Mouse (Mus musculus): ENCODE measurements at regions not wholly inside any gene's neighbourhood (a gene's known extent, or its start where the extent isn't known, plus 50 kb on each side); places are given as distances from the start of the nearest gene placed in this dataset.
A peak's percentile ranks its signal among the peaks of the same experiment; 100 is the strongest.

GRCm38 (mm10) chr11:64369516-64369915, 65.6 kb upstream of the Hs3st3a1 start:
- DNase-seq (ENCODE audit: low spot score in 2 of 2), result peak; percentile 44 to 47

- DNase-seq (ENCODE audit: low spot score in 2 of 2), result no peak
Measured at GRCm38 (mm10) chr11:64335456-64335855, 99.7 kb upstream of the Hs3st3a1 start.

GRCm38 (mm10) chr11:64332406-64332805, 102.7 kb upstream of the Hs3st3a1 start:
- no peak for DNase-seq (ENCODE audit: low spot score in 2 of 2)

DNA sequence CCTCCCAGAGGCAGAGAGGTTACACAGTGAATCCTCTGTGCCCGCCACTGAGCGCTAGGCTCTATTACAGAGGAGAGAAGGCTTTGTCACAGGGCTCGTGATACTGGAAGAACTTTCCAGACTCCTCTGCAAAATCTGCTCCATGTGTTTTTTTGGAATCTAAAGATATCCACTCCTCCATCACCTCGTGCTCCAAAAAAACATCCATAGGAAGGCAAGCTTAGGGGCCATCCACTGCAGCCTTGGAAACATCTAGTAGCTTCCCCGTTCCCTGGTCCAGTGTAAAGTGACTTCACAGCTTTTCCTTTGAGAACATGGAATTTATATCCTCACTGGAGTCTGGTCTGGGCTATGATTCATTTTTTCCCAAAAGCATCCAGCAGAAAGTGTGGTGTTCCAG, 103.3 kb upstream of the Hs3st3a1 start:
- DNase-seq (ENCODE audit: low spot score in 2 of 2), result peak; percentile 34 to 37

- DNase-seq (ENCODE audit: low spot score in 2 of 2), result no peak
Measured at GRCm38 (mm10) chr11:64329129-64329528, 106.0 kb upstream of the Hs3st3a1 start.

GRCm38 (mm10) chr11:64327771-64328170, 107.4 kb upstream of the Hs3st3a1 start:
- DNase-seq (ENCODE audit: low spot score in 2 of 2), result no peak

DNA sequence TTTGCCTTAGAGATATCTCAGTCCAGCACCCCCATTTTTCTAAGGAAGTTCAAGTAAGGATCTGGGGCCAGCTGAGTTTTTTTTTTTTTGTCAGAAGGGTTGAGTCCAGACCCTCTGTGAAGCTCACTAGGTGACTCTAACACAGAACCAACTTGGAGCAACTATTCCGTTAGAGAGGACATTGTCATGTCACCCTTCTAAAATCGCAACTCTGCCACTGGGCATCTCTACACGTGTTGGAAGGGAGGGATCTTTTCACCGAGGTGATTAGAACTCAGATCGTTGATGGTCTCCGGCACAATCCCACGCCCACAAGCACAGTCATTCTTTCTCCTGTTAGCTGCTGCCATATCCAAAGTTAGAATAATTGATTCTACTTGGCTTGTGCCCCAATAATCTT, 108.5 kb upstream of the Hs3st3a1 start:
- no peak for DNase-seq (ENCODE audit: low spot score in 2 of 2)

DNA sequence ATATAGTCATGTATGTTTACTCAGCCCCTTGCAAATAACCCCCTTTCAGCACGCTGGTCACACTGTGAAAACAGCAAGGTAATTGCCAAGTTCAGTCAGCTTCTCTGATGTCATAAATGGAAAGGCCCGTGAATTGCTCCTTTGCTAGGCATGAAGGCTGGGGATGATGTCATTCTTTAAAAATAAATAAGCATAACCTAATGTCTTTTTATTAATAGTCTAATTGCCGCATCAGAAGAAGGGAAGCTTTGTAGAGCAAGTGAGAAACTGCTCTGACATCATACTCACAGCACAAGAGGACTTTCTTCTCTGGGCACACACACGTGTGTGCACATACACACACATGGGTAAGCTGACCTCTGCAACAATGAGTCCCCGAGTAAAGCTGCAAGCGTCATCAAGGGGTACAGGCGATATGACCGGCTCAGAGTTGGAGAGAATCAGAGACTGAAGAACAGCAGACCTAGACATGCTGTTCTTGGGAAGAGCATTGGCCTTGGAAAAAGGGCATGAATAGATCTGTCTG, 113.2 kb upstream of the Hs3st3a1 start:
- DNase-seq (ENCODE audit: low spot score in 2 of 2), result no peak

- no peak for DNase-seq (ENCODE audit: low spot score in 2 of 2)
Measured at GRCm38 (mm10) chr11:64317458-64317857, 117.7 kb upstream of the Hs3st3a1 start.

- DNase-seq (ENCODE audit: low spot score in 2 of 2), result no peak
Measured at GRCm38 (mm10) chr11:64314997-64315396, 120.1 kb upstream of the Hs3st3a1 start.

DNA sequence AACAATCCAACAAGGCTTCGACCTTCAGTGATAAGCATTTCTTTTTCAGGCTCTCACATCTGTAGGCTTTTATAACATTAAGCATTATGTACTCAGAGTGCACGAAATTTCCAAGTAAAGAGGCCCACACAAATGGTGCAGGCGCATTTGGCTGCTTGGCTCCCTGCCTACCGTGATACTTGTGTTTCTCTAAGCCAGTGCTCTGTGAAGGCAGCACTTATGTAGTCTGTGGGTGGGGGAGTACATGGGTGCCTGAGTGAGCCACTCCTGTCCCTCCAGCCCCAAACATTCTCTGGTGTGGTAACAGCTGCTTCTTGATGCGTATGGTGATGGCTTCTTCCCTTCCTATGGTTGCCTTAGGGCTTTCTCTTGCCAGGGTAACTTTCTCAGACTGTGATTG, 121.9 kb upstream of the Hs3st3a1 start:
- peak; percentile 13 to 24 for DNase-seq (ENCODE audit: low spot score in 2 of 2)

DNA sequence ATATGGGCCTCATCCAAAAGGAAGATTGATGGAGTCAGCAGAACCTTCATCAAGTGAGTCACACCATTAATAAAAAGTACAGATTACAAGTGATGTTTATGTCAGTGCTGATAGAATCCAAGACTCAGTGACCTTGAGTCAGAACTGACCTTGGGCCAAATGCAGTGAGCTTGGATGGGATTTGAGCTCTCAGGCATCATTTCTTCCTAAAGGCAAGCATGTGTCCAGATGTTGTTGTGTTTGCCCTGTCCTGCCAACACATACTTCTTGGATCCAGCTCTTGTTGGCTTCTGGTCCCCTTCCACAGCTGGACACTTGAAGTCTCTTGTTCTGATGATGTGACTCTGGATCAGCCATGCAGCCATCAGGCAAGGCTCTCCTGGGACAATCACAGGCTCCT, 125.3 kb upstream of the Hs3st3a1 start:
- no peak for DNase-seq (ENCODE audit: low spot score in 2 of 2)

DNA sequence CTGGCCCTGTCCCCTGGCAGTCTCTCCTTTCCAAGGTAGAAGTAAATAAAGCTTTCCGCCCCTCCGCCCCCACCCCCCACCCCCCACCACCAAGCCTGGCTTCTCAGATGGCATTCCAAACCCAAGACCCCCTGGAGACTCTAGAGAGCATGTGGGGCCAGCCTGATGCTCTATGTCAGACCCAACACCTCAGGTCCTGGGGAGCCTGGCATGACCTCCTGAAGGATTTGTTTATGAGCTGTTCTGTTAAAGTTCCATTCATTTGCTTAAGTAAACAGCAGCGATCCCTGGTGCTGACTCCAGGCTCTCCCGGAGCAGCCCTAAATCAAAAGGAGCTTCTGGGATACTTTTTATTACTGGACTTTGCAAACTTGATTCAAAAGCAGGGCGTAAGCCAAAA, 137.3 kb upstream of the Hs3st3a1 start:
- DNase-seq (ENCODE audit: low spot score in 2 of 2), result no peak

DNA sequence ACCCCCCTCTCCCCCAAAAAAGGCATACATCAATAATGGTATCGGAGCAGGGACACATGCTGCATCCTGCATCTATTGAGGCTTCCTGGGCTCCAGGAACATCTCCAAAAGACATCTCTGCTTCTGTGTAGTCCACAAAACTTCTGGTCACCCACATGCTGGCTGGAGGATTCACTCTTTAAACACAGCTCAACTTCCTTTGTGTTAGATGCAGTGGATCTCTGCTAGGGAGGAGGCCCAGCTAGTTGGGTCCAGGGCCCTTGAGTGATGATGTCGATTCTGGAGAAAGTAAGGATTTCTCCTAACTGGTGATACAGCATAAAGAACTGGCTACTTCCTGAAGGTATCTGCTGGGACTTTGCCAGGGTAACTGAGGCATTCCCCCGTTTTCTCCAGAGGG, 146.9 kb upstream of the Hs3st3a1 start:
- DNase-seq (ENCODE audit: low spot score in 2 of 2), result no peak

- DNase-seq (ENCODE audit: low spot score in 2 of 2), result no peak
Measured at GRCm38 (mm10) chr11:64287499-64287898, 147.6 kb upstream of the Hs3st3a1 start.

GRCm38 (mm10) chr11:64281781-64282180, 153.4 kb upstream of the Hs3st3a1 start:
- DNase-seq (ENCODE audit: low spot score in 2 of 2), result no peak

GRCm38 (mm10) chr11:64278259-64279003, 156.7 kb upstream of the Hs3st3a1 start:
- DNase-seq (ENCODE audit: low spot score in 2 of 2), result no peak

- DNase-seq (ENCODE audit: low spot score in 2 of 2), result no peak
Measured at GRCm38 (mm10) chr11:64273726-64274125, 161.4 kb upstream of the Hs3st3a1 start.

DNA sequence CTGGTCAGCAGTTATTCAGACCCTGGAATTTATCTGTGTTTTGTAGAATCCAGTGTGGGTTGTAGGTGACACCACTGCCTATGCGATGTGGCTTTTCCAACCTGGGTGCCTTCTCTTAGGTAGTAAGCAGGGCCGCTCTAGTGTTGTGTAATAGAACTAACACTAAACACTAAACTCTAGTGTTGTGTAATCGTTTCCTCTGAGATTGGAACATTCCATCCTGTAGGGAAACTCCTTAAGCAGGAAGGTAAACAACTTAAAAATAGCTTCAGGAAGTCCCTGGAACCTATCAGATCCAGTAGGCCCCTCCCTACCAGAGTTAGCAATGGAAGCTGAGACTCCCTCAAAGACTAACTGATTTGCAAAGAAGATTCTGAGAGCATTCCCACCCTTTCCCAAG, 161.9 kb upstream of the Hs3st3a1 start:
- DNase-seq (ENCODE audit: low spot score in 2 of 2), result no peak

GRCm38 (mm10) chr11:64268121-64268520, 167.0 kb upstream of the Hs3st3a1 start:
- DNase-seq (ENCODE audit: low spot score in 2 of 2), result no peak

GRCm38 (mm10) chr11:64267547-64267946, 167.6 kb upstream of the Hs3st3a1 start:
- no peak for DNase-seq (ENCODE audit: low spot score in 2 of 2)

GRCm38 (mm10) chr11:64253517-64254385, 174.5 kb upstream of the Cox10 start:
- DNase-seq (ENCODE audit: low spot score in 2 of 2), result no peak

All from left cerebral cortex, adult 18-20 months (tissue).